Mouse (Mus musculus): ENCODE data around the gene Zfp950.

- TF ChIP-seq CTCF (IDR thresholded peaks at IDR 0.05; ENCODE audit: extremely low read depth, insufficient read depth, low read length) (peak; percentile 97), POLR2A (IDR thresholded peaks at IDR 0.05; ENCODE audit: extremely low read depth, insufficient read depth, low read length) (no peak)
Measured at GRCm38 (mm10) chr19:61084149-61084940, 56.3 kb downstream of the Zfp950 start.

Data from cortical plate, adult 2 months (tissue).